10 mouse cellular contexts compared by ENCODE assay signal in genomic region chr12:107953044-107953684, GRCm38 (mm10). TPM values are rescaled to one million over a fixed set of nuclear protein-coding genes. Genes with fewer than 3 reads are reported as not detected.
A peak's percentile ranks its signal among the peaks of the same experiment; 100 is the strongest.
DNase-seq lines count a peak whose midpoint lies in the region; ATAC-seq and TF ChIP-seq lines count a peak whose summit lies in the region.
"Had no signal": no experiment of that assay in that cellular context is flagged by ENCODE, and none has a peak within 500 bp of the region (broad histone marks: within the 10 kb centered on the region; RNA-seq: fewer than 3 reads in every experiment).

No protein-coding gene starts in this region.

- DNase-seq in kidney, postnatal 0 days (ENCODE audit: low spot score) = no peak
- DNase-seq in kidney, postnatal 25 days = no peak
- DNase-seq in right cerebral cortex, postnatal 4 days = no peak
- DNase-seq: kidney, postnatal 4 days had no signal

- 0 out of 2 replicates have a peak, but pooled peaks cover 15% of the 10 kb centered on the region for H3K4me1 ChIP-seq in kidney, postnatal 0 days (replicated peaks; ENCODE audit: insufficient read depth, low read length)
- H3K4me1 ChIP-seq in cortical plate, adult 2 months (ENCODE audit: control insufficient read depth, insufficient read depth, low read length) = peaks cover 7% of the 10 kb centered on the region
- peaks cover 69% of the 10 kb centered on the region for H3K4me1 ChIP-seq in forebrain, embryonic 15.5 days
- H3K4me1 ChIP-seq in midbrain, embryonic 16.5 days (ENCODE audit: control insufficient read depth, insufficient read depth, low read length) = peaks cover 24% of the 10 kb centered on the region

- ATAC-seq in kidney, postnatal 0 days (replicated peaks; ENCODE audit: low FRiP score, low read depth) = no peak
- ATAC-seq in forebrain, embryonic 15.5 days (replicated peaks) = no peak
- no peak for ATAC-seq in midbrain, embryonic 16.5 days
- no peak for ATAC-seq in megakaryocyte progenitor cell, adult 5-6 weeks (replicated peaks; ENCODE audit: poor library complexity)

- H3K9me3 ChIP-seq in kidney, postnatal 0 days (replicated peaks; ENCODE audit: low read length) = no peaks in the 10 kb centered on the region
- no peaks in the 10 kb centered on the region for H3K9me3 ChIP-seq in forebrain, embryonic 15.5 days
- H3K9me3 ChIP-seq in midbrain, embryonic 16.5 days (replicated peaks; ENCODE audit: control insufficient read depth, low read length, poor library complexity, severe bottlenecking) = no peaks in the 10 kb centered on the region

- H3K36me3 ChIP-seq in kidney, postnatal 0 days (ENCODE audit: insufficient read depth, low read length) = no peaks in the 10 kb centered on the region
- H3K36me3 ChIP-seq in forebrain, embryonic 15.5 days = no peaks in the 10 kb centered on the region
- H3K36me3 ChIP-seq in midbrain, embryonic 16.5 days (ENCODE audit: control insufficient read depth, insufficient read depth, low read length) = no peaks in the 10 kb centered on the region

- H3K27me3 ChIP-seq in kidney, postnatal 0 days (ENCODE audit: insufficient read depth, low read length) = no peaks in the 10 kb centered on the region
- H3K27me3 ChIP-seq in forebrain, embryonic 15.5 days = no peaks in the 10 kb centered on the region
- no peaks in the 10 kb centered on the region for H3K27me3 ChIP-seq in midbrain, embryonic 16.5 days (ENCODE audit: control insufficient read depth, insufficient read depth, low read depth, low read length)

- TF ChIP-seq CTCF in kidney, postnatal 0 days (IDR thresholded peaks at IDR 0.05; ENCODE audit: low read depth) = no peak
- no peak for TF ChIP-seq CTCF in cortical plate, adult 2 months (IDR thresholded peaks at IDR 0.05; ENCODE audit: extremely low read depth, insufficient read depth, low read length)

- no peak overlapping the region for H3K9ac ChIP-seq in kidney, postnatal 0 days (ENCODE audit: low read depth, low read length)
- no peak overlapping the region for H3K9ac ChIP-seq in forebrain, embryonic 15.5 days (replicated peaks)
- H3K9ac ChIP-seq in midbrain, embryonic 16.5 days (ENCODE audit: low read depth, low read length) = no peak overlapping the region
- H3K9ac ChIP-seq: liver, embryonic 14.5 days had no signal

- no peak overlapping the region; the same call in 1 of the 2 replicates for H3K4me3 ChIP-seq in kidney, postnatal 0 days (replicated peaks; ENCODE audit: low read depth, low read length)
- 0 out of 2 replicates have a peak overlapping the region, but pooled peaks have one; percentile 7 for H3K4me3 ChIP-seq in cortical plate, adult 2 months (ENCODE audit: insufficient read depth, low read length)
- no peak overlapping the region for H3K4me3 ChIP-seq in forebrain, embryonic 15.5 days
- H3K4me3 ChIP-seq in midbrain, embryonic 16.5 days (ENCODE audit: low read depth, low read length) = no peak overlapping the region

- TF ChIP-seq POLR2A in cortical plate, adult 2 months (IDR thresholded peaks at IDR 0.05; ENCODE audit: extremely low read depth, insufficient read depth, low read length) = no peak

- WGBS in kidney, postnatal 0 days = 76% methylated on average over 16 of the region's 16 CpGs
- 66% methylated on average over 16 of the region's 16 CpGs for WGBS in forebrain, embryonic 15.5 days
- 86% methylated on average over 16 of the region's 16 CpGs for WGBS in midbrain, embryonic 16.5 days

- peak overlapping the region; percentile 53 for H3K4me2 ChIP-seq in kidney, postnatal 0 days (ENCODE audit: low read length)
- peak overlapping the region; percentile 40 for H3K4me2 ChIP-seq in forebrain, embryonic 15.5 days (replicated peaks)
- peak overlapping the region; percentile 42; the same call in 1 of the 2 replicates for H3K4me2 ChIP-seq in midbrain, embryonic 16.5 days (ENCODE audit: low read length)

- H3K27ac ChIP-seq in kidney, postnatal 0 days = no peak overlapping the region
- 0 out of 2 replicates have a peak overlapping the region, but pooled peaks have one; percentile 19 for H3K27ac ChIP-seq in cortical plate, adult 2 months (ENCODE audit: insufficient read depth, low read length)
- H3K27ac ChIP-seq in forebrain, embryonic 15.5 days (replicated peaks) = peak overlapping the region; percentile 66; the same call in 1 of the 2 replicates
- H3K27ac ChIP-seq in midbrain, embryonic 16.5 days (ENCODE audit: low read length) = no peak overlapping the region
- H3K27ac ChIP-seq: liver, embryonic 14.5 days had no signal

RNA-seq across cellular contexts. Expression of gene Bcl11b, which starts 50.2 kb away (rescaled TPM):
- 2.2 and 2.4 TPM in 2 replicates for polyA plus RNA-seq in kidney, postnatal 0 days (2015; fragmentation: Nextera tagmentation; extraction: Ambion mirVana)
- 23.9 and 27.2 TPM in 2 replicates for polyA plus RNA-seq in cortical plate, adult 2 months (2012; rRNA removed)
- 109 and 117 TPM in 2 replicates for polyA plus RNA-seq in forebrain, embryonic 15.5 days (2015; fragmentation: Nextera tagmentation; extraction: Ambion mirVana)
- polyA plus RNA-seq in midbrain, embryonic 16.5 days (2015; fragmentation: Nextera tagmentation; extraction: Ambion mirVana) = 22.6 and 23.9 TPM in 2 replicates
- 0.02 TPM in 1 of 2 replicates, not detected in the other for total RNA-seq in megakaryocyte progenitor cell, adult 5-6 weeks (2015)
- total RNA-seq in megakaryocyte progenitor cell, adult 5-6 weeks (2017) = 0.24 and 0.33 TPM in 2 replicates
- total RNA-seq: MEL had no signal

Comparison
In these comparisons a context has a peak if more than half of its experiments do, and no peak if none do; other contexts are left out.
1. H3K27ac ChIP-seq: peak in cortical plate, adult 2 months (single experiment) and forebrain, embryonic 15.5 days (single experiment); none in kidney, postnatal 0 days (single experiment) and midbrain, embryonic 16.5 days (single experiment).
2. Peak in every context shown above with its lines, with median percentiles within 50 percentile points of each other: H3K4me2 ChIP-seq.